ENCODE assay signal across 10 mouse cellular contexts in the genomic region with DNA sequence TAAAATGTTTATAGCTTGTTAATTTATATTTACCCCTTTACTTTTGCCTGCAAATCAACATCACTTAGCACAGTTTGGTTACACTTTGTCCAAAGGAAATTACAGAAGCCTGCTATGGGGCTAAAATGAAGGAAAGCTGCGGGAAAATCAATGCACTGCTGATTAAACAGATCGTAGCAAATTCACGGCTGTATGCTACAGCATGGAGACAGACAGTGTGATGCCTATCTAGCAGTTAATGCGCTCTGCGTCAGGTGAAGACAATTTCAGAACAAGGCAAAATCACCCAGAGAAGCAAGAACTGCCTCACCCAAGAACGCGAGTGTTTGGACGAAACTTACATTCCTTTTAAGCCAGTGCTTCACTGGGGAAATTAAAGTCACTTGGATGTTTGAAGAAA.
A peak's percentile ranks its signal among the peaks of the same experiment; 100 is the strongest.
DNase-seq lines count a peak whose midpoint lies in the region; ATAC-seq and TF ChIP-seq lines count a peak whose summit lies in the region.
"Had no signal": no experiment of that assay in that cellular context is flagged by ENCODE, and none has a peak within 500 bp of the region (broad histone marks: within the 10 kb centered on the region; RNA-seq: fewer than 3 reads in every experiment).

No protein-coding gene starts in this region.

- H3K9ac ChIP-seq in limb, embryonic 12.5 days (replicated peaks), result no peak overlapping the region
- H3K9ac ChIP-seq in forebrain, embryonic 12.5 days, result peak overlapping the region; percentile 33; the same call in 1 of the 2 replicates
- no peak overlapping the region for H3K9ac ChIP-seq in hindbrain, embryonic 15.5 days

- no peak for DNase-seq in limb, embryonic 10.5 days (ENCODE audit: low spot score)
- DNase-seq in spleen, adult 12 weeks (ENCODE audit: low spot score), result no peak
- DNase-seq: cerebellum, adult 8-10 months; lung, postnatal 14 days had no signal

- ATAC-seq in limb, embryonic 12.5 days (ENCODE audit: insufficient number of reproducible peaks, insufficient read depth, low FRiP score, low TSS enrichment, low read depth), result no peak
- ATAC-seq in forebrain, embryonic 12.5 days (ENCODE audit: low FRiP score), result peak; percentile 63
- no peak for ATAC-seq in hindbrain, embryonic 15.5 days (ENCODE audit: low FRiP score, low read depth)
- ATAC-seq in activated CD4-positive, CD25-positive, alpha-beta regulatory T cell, adult 4 months, result no peak

- WGBS in limb, embryonic 12.5 days, result 53% methylated on average over 8 of the region's 8 CpGs
- WGBS in limb, embryonic 10.5 days, result 81% methylated on average over 8 of the region's 8 CpGs
- 21% methylated on average over 8 of the region's 8 CpGs for WGBS in forebrain, embryonic 12.5 days
- WGBS in hindbrain, embryonic 15.5 days, result 50% methylated on average over 8 of the region's 8 CpGs
- 19% methylated on average over 8 of the region's 8 CpGs for WGBS in olfactory bulb, adult 2 months

- no peak for TF ChIP-seq CTCF in olfactory bulb, adult 2 months (IDR thresholded peaks at IDR 0.05; ENCODE audit: insufficient read depth, low read depth, low read length)

- no peak for TF ChIP-seq POLR2A in olfactory bulb, adult 2 months (IDR thresholded peaks at IDR 0.05; ENCODE audit: insufficient read depth, low read depth, low read length)

- no peak overlapping the region for H3K4me3 ChIP-seq in limb, embryonic 12.5 days (replicated peaks)
- no peak overlapping the region for H3K4me3 ChIP-seq in limb, embryonic 10.5 days
- H3K4me3 ChIP-seq in forebrain, embryonic 12.5 days (replicated peaks), result no peak overlapping the region; the same call in 1 of the 2 replicates
- no peak overlapping the region for H3K4me3 ChIP-seq in hindbrain, embryonic 15.5 days
- H3K4me3 ChIP-seq in olfactory bulb, adult 2 months (ENCODE audit: insufficient read depth, low read depth, low read length), result no peak overlapping the region

- H3K4me1 ChIP-seq in limb, embryonic 12.5 days (replicated peaks), result peaks cover 3% of the 10 kb centered on the region; the same call in 1 of the 2 replicates
- H3K4me1 ChIP-seq in limb, embryonic 10.5 days, result peaks cover 7% of the 10 kb centered on the region; the same call in 1 of the 2 replicates
- peaks cover 16% of the 10 kb centered on the region for H3K4me1 ChIP-seq in forebrain, embryonic 12.5 days
- H3K4me1 ChIP-seq in hindbrain, embryonic 15.5 days (replicated peaks), result peaks cover 6% of the 10 kb centered on the region; the same call in 1 of the 2 replicates
- H3K4me1 ChIP-seq in olfactory bulb, adult 2 months (ENCODE audit: control insufficient read depth, insufficient read depth, low read length), result no peaks in the 10 kb centered on the region

- no peaks in the 10 kb centered on the region for H3K9me3 ChIP-seq in limb, embryonic 12.5 days
- H3K9me3 ChIP-seq in limb, embryonic 10.5 days (replicated peaks), result no peaks in the 10 kb centered on the region
- no peaks in the 10 kb centered on the region for H3K9me3 ChIP-seq in forebrain, embryonic 12.5 days
- H3K9me3 ChIP-seq in hindbrain, embryonic 15.5 days, result no peaks in the 10 kb centered on the region

- H3K27ac ChIP-seq in limb, embryonic 12.5 days, result no peak overlapping the region
- H3K27ac ChIP-seq in limb, embryonic 10.5 days, result no peak overlapping the region
- peak overlapping the region; percentile 86 for H3K27ac ChIP-seq in forebrain, embryonic 12.5 days
- H3K27ac ChIP-seq in hindbrain, embryonic 15.5 days (replicated peaks), result no peak overlapping the region
- H3K27ac ChIP-seq in olfactory bulb, adult 2 months (ENCODE audit: insufficient read depth, low read depth, low read length), result peak overlapping the region; percentile 78
- H3K27ac ChIP-seq: kidney, postnatal 0 days had no signal

- peak overlapping the region; percentile 30 for H3K4me2 ChIP-seq in limb, embryonic 12.5 days
- H3K4me2 ChIP-seq in forebrain, embryonic 12.5 days, result peak overlapping the region; percentile 40
- H3K4me2 ChIP-seq in hindbrain, embryonic 15.5 days, result peak overlapping the region; percentile 32

- no peaks in the 10 kb centered on the region for H3K27me3 ChIP-seq in limb, embryonic 12.5 days
- no peaks in the 10 kb centered on the region for H3K27me3 ChIP-seq in limb, embryonic 10.5 days (ENCODE audit: low read depth, poor library complexity, severe bottlenecking)
- no peaks in the 10 kb centered on the region for H3K27me3 ChIP-seq in forebrain, embryonic 12.5 days
- no peaks in the 10 kb centered on the region for H3K27me3 ChIP-seq in hindbrain, embryonic 15.5 days

- H3K36me3 ChIP-seq in limb, embryonic 12.5 days, result no peaks in the 10 kb centered on the region
- no peaks in the 10 kb centered on the region for H3K36me3 ChIP-seq in limb, embryonic 10.5 days
- no peaks in the 10 kb centered on the region for H3K36me3 ChIP-seq in forebrain, embryonic 12.5 days (replicated peaks)
- H3K36me3 ChIP-seq in hindbrain, embryonic 15.5 days, result no peaks in the 10 kb centered on the region

Comparison
In these comparisons a context has a peak if more than half of its experiments do, and no peak if none do; other contexts are left out.
1. H3K27ac ChIP-seq: peak in forebrain, embryonic 12.5 days (single experiment) and olfactory bulb, adult 2 months (single experiment); none in limb, embryonic 12.5 days (single experiment), limb, embryonic 10.5 days (single experiment) and hindbrain, embryonic 15.5 days (single experiment).
2. Peak in every context shown above with its lines, with median percentiles within 50 percentile points of each other: H3K4me2 ChIP-seq.